Mouse (Mus musculus) neural tube, embryonic 12.5 days (tissue): ENCODE data around the gene Gm960. TPM values are rescaled to one million over a fixed set of nuclear protein-coding genes. Genes with fewer than 3 reads are reported as not detected.

ENCODE experiments used
- ATAC-seq: fragments of 200-750 bp; cut with Nextera tagmentation; 2 replicates; pipeline ENCODE4 v1.8.0; 2017; ENCODE audit warnings: low read depth, mild to moderate bottlenecking, moderate TSS enrichment, moderate library complexity; ENCODE audit not compliant: low FRiP score
- H3K27ac ChIP-seq: fragments of 300-500 bp; sonication (generic); 2 replicates; pipeline ENCODE4 v1.5.1; 2016
- H3K27me3 ChIP-seq: fragments of 300-500 bp; sonication (generic); replicated peaks from 2 replicates; pipeline ENCODE4 v1.6.1; 2016; ENCODE audit warnings: mild to moderate bottlenecking
- H3K36me3 ChIP-seq: fragments of 300-500 bp; sonication (generic); 2 replicates; pipeline ENCODE4 v1.6.1; 2016; ENCODE audit warnings: mild to moderate bottlenecking
- H3K4me1 ChIP-seq: fragments of 300-500 bp; sonication (generic); 2 replicates; pipeline ENCODE4 v1.6.1; 2016
- H3K4me2 ChIP-seq: fragments of 300-500 bp; sonication (generic); replicated peaks from 2 replicates; pipeline ENCODE4 v1.6.1; 2016; ENCODE audit warnings: mild to moderate bottlenecking
- H3K4me3 ChIP-seq: fragments of 300-500 bp; sonication (generic); 2 replicates; pipeline ENCODE4 v1.5.1; 2016
- H3K9ac ChIP-seq: fragments of 300-500 bp; sonication (generic); 2 replicates; pipeline ENCODE4 v1.6.1; 2016; ENCODE audit warnings: mild to moderate bottlenecking
- H3K9me3 ChIP-seq: fragments of 300-500 bp; sonication (generic); 2 replicates; pipeline ENCODE4 v1.6.1; 2016; ENCODE audit warnings: mild to moderate bottlenecking
- WGBS: fragments of 180-500 bp; shearing (Covaris S2); methylation state at CpG from one replicate; pipeline ENCODE4 v1.1.7; 2016; 5-methylcytosine and 5-hydroxymethylcytosine counted together
- polyA plus RNA-seq: library from polyadenylated mRNA; unstranded; fragments of >200 nt; fragmentation: Nextera tagmentation; extraction: Ambion mirVana; gene quantifications from 2 replicates; pipeline ENCODE4 v1.2.1, GENCODE M21; 2016

The Gm960 gene
- polyA plus RNA-seq, 1 experiment from 2014 or later, result 5.9 TPM

- Histone ChIP-seq H3K27ac (no peak overlapping the region), H3K36me3 (peaks cover 41% of the 10 kb centered on the region), H3K27me3 (no peaks in the 10 kb centered on the region; the same call in 1 of the 2 replicates), H3K9me3 (no peaks in the 10 kb centered on the region), H3K9ac (0 out of 2 replicates have a peak overlapping the region, but pooled peaks have one; percentile 13), H3K4me3 (no peak overlapping the region), H3K4me2 (peak overlapping the region; percentile 85), H3K4me1 (peaks cover 40% of the 10 kb centered on the region)
- no peak for ATAC-seq
- WGBS, result 41% methylated on average over 4 of the region's 4 CpGs
These were observed 81.9 kb downstream of the Gm960 start for GRCm38 (mm10) chr19:4616546-4616945.

- Histone ChIP-seq H3K27ac (peak within 1 kb of the TSS; percentile 83), H3K36me3 (peaks cover 36% of the 10 kb centered on the region), H3K9ac (peak within 1 kb of the TSS; percentile 98), H3K4me3 (peak within 1 kb of the TSS; percentile 96), H3K27me3 (no peaks in the 10 kb centered on the region; the same call in 1 of the 2 replicates), H3K4me1 (peaks cover 40% of the 10 kb centered on the region), H3K9me3 (no peaks in the 10 kb centered on the region), H3K4me2 (peak within 1 kb of the TSS; percentile 85)
- 1% methylated on average over 82 of the region's 87 CpGs for WGBS
- peak; percentile 91 for ATAC-seq
These were observed 83.0 kb downstream of the Gm960 start, which contains the start of gene Lrfn4 for GRCm38 (mm10) chr19:4615151-4616093. TSS of gene Lrfn4 (minus strand) at chr19:4615667.

- Histone ChIP-seq H3K27me3 (no peaks in the 10 kb centered on the region; the same call in 1 of the 2 replicates), H3K27ac (peak overlapping the region; percentile 83), H3K9me3 (no peaks in the 10 kb centered on the region), H3K4me3 (peak overlapping the region; percentile 96), H3K9ac (peak overlapping the region; percentile 98), H3K4me1 (peaks cover 40% of the 10 kb centered on the region), H3K4me2 (peak overlapping the region; percentile 85), H3K36me3 (peaks cover 31% of the 10 kb centered on the region)
- WGBS, result 20% methylated on average over 42 of the region's 49 CpGs
- ATAC-seq, result peak; percentile 8
These were observed 83.9 kb downstream of the Gm960 start for GRCm38 (mm10) chr19:4614305-4615150.

GRCm38 (mm10) chr19:4613464-4614304 is 84.8 kb downstream of the Gm960 start:
- no peaks in the 10 kb centered on the region for H3K9me3 ChIP-seq
- H3K4me1 ChIP-seq, result peaks cover 40% of the 10 kb centered on the region
- H3K27me3 ChIP-seq, result no peaks in the 10 kb centered on the region; the same call in 1 of the 2 replicates
- H3K9ac ChIP-seq, result peak overlapping the region; percentile 98; the same call in 1 of the 2 replicates
- WGBS, result 91% methylated on average over 33 of the region's 33 CpGs
- peak overlapping the region; percentile 96 for H3K4me3 ChIP-seq
- no peak overlapping the region for H3K27ac ChIP-seq
- peak overlapping the region; percentile 85 for H3K4me2 ChIP-seq
- H3K36me3 ChIP-seq, result peaks cover 31% of the 10 kb centered on the region
- no peak for ATAC-seq

- Histone ChIP-seq H3K27me3 (no peaks in the 10 kb centered on the region; the same call in 1 of the 2 replicates), H3K27ac (no peak overlapping the region), H3K36me3 (peaks cover 31% of the 10 kb centered on the region), H3K9me3 (no peaks in the 10 kb centered on the region), H3K9ac (peak overlapping the region; percentile 21; the same call in 1 of the 2 replicates), H3K4me3 (no peak overlapping the region), H3K4me1 (peaks cover 40% of the 10 kb centered on the region), H3K4me2 (peak overlapping the region; percentile 18; the same call in 1 of the 2 replicates)
- WGBS, result 91% methylated on average over 19 of the region's 19 CpGs
- no peak for ATAC-seq
These were observed 86.1 kb downstream of the Gm960 start for GRCm38 (mm10) chr19:4612181-4612961.

- H3K4me1 ChIP-seq, result peaks cover 31% of the 10 kb centered on the region
- no peak overlapping the region for H3K4me2 ChIP-seq
- peaks cover 31% of the 10 kb centered on the region for H3K36me3 ChIP-seq
- no peak for ATAC-seq
- no peaks in the 10 kb centered on the region for H3K27me3 ChIP-seq
- no peaks in the 10 kb centered on the region for H3K9me3 ChIP-seq
- WGBS, result 70% methylated on average over 4 of the region's 4 CpGs
- H3K4me3 ChIP-seq, result no peak overlapping the region
- no peak overlapping the region for H3K27ac ChIP-seq
- no peak overlapping the region for H3K9ac ChIP-seq
These were observed 88.4 kb downstream of the Gm960 start for GRCm38 (mm10) chr19:4610109-4610508.

GRCm38 (mm10) chr19:4608511-4608910 is 90.0 kb downstream of the Gm960 start:
- 89% methylated on average over 4 of the region's 4 CpGs for WGBS
- Histone ChIP-seq H3K27me3 (no peaks in the 10 kb centered on the region), H3K9me3 (no peaks in the 10 kb centered on the region), H3K36me3 (peaks cover 26% of the 10 kb centered on the region), H3K27ac (no peak overlapping the region), H3K4me2 (no peak overlapping the region), H3K4me3 (no peak overlapping the region), H3K4me1 (peaks cover 25% of the 10 kb centered on the region), H3K9ac (no peak overlapping the region)
- no peak for ATAC-seq

- no peaks in the 10 kb centered on the region for H3K27me3 ChIP-seq
- WGBS, result 92% methylated on average over 12 of the region's 12 CpGs
- no peak overlapping the region for H3K9ac ChIP-seq
- H3K4me1 ChIP-seq, result peaks cover 14% of the 10 kb centered on the region
- no peak overlapping the region for H3K4me3 ChIP-seq
- no peaks in the 10 kb centered on the region for H3K9me3 ChIP-seq
- no peak for ATAC-seq
- H3K4me2 ChIP-seq, result no peak overlapping the region
- peaks cover 15% of the 10 kb centered on the region for H3K36me3 ChIP-seq
- no peak overlapping the region for H3K27ac ChIP-seq
These were observed 91.1 kb downstream of the Gm960 start for GRCm38 (mm10) chr19:4607406-4607805.

- Histone ChIP-seq H3K36me3 (no peaks in the 10 kb centered on the region), H3K9ac (no peak overlapping the region), H3K27me3 (no peaks in the 10 kb centered on the region), H3K27ac (no peak overlapping the region), H3K4me1 (0 out of 2 replicates have a peak, but pooled peaks cover 6% of the 10 kb centered on the region), H3K9me3 (no peaks in the 10 kb centered on the region), H3K4me2 (no peak overlapping the region), H3K4me3 (no peak overlapping the region)
- 89% methylated on average over 4 of the region's 4 CpGs for WGBS
- ATAC-seq, result no peak
These were observed 92.8 kb downstream of the Gm960 start for GRCm38 (mm10) chr19:4605654-4606053.

GRCm38 (mm10) chr19:4603801-4604723 is 94.4 kb downstream of the Gm960 start:
- Histone ChIP-seq H3K4me2 (0 out of 2 replicates have a peak overlapping the region, but pooled peaks have one; percentile 22), H3K36me3 (no peaks in the 10 kb centered on the region), H3K27ac (no peak overlapping the region), H3K4me1 (0 out of 2 replicates have a peak, but pooled peaks cover 6% of the 10 kb centered on the region), H3K27me3 (no peaks in the 10 kb centered on the region), H3K9me3 (no peaks in the 10 kb centered on the region), H3K9ac (no peak overlapping the region), H3K4me3 (no peak overlapping the region)
- WGBS, result 42% methylated on average over 24 of the region's 24 CpGs
- no peak for ATAC-seq
